Mouse (Mus musculus) left cerebral cortex, adult 2 months (tissue): Measurements from ENCODE around the gene Clp1. TPM values are rescaled to one million over a fixed set of nuclear protein-coding genes. Genes with fewer than 3 reads are reported as not detected.

ENCODE experiments used
- DNase-seq, 2 experiments: peaks; one replicate each; pipeline ENCODE4 v3.0.0; 2021 to 2022; ENCODE audit warnings: low spot score in 2 of 2, mixed read lengths in 1 of 2; ENCODE audit errors: extremely low spot score in 1 of 2
- H3K27ac ChIP-seq: fragments of 200-600 bp; 2 replicates; pipeline ENCODE4 v1.8.1; 2022
- H3K4me3 ChIP-seq: fragments of 200-600 bp; 2 replicates; pipeline ENCODE4 v1.8.1; 2022
- CTCF ChIP-seq: fragments of 200-600 bp; IDR thresholded peaks from 2 replicates; pipeline ENCODE4 v1.8.1; 2022; ENCODE audit warnings: antibody characterized with exemption, mild to moderate bottlenecking, moderate library complexity
- intact Hi-C: fragments of 180-260 bp; cut with DNase I; formaldehyde crosslinking; loops from one replicate; pipeline ENCODE4 v1.15.1; 2025
- microRNA-seq, 2 experiments: library from miRNA; unstranded; fragments of <30 nt; microRNA quantifications; one replicate each; pipeline ENCODE4 v1.2.0; 2021
- total RNA-seq, 2 experiments: library from RNA; stranded (reverse); gene quantifications; 2 replicates each; pipeline ENCODE4 v1.2.3; 2021

Clp1 gene
- total RNA-seq, 2 experiments from 2014 or later, result 8.8 to 10.2 TPM

DNA sequence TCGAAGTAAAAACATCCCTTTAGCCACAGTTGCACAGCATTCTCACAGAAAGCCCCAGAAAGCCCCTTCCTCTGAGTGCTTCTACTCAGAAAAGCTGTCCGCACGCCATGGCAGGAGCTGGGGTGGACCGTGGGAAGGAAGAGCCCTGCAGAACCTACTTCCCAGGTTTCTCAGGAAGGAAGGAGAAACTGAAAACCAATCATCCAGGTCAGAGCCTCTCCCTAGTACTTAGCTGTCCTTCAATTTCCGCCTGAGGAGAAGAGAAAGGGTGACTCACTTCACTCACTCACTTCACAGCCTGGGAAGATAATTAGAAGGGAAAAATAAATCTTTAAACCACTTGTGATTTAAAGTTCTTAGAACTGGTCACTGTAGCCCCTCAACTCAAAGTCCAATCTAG, 22.8 kb downstream of the Clp1 start:
- DNase-seq, result no peak
- no peak for TF ChIP-seq CTCF
- H3K4me3 ChIP-seq, result no peak overlapping the region
- H3K27ac ChIP-seq, result no peak overlapping the region
- intact Hi-C loops, result no loop called here

DNA sequence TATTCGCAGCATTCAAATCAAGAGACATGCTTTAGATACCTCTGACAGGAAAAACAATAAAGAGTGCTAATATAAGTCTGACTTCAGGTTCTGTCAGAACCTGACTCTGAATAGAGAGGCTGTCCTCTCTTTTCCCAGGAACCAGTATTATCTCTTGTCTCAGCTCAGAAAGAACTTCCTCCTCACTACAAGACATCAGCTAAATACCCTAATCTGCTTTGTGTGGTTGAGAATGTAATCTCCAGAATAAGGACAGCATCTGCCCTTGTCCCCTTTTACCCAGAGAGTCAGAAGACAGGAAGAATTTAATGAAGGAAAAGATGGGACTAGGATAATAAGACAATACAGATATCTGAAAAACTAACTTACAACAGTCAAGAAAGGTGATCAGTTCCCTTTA, 23.7 kb downstream of the Clp1 start:
- no peak for DNase-seq
- intact Hi-C loops, result no loop called here
- no peak overlapping the region for H3K27ac ChIP-seq
- no peak for TF ChIP-seq CTCF
- no peak overlapping the region for H3K4me3 ChIP-seq

DNA sequence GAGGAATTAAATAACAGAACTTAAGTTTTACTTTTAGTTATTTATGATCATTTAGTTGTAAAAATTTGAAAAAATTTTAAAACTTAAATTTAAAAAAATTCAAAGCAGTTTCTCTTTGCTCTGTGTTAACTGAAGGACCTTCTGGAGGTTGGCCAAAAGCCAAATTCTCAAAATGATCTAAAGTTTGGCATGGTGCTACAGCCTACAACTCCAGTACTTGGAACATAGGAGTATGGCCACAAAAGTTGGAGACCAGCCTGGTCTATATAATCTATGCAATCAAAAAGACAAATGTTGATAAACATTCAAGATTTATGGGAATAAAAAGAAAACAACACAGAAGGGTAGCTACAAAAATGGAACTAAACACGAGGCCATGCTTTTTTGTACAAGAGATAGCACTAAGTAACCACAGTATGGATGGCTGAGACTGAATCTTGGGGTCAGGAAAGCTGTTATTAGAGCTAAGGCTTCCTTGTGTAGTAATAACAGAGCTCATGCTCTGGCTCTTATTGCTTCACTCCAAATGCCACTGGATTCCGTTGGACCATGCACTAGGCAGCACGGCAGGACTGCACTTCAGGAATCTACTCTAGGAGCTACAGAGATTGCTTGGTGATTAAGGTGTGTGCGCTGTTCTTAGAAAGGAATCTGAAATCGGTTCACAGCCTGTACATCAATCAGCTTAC, 32.0 kb downstream of the Clp1 start:
- Histone ChIP-seq H3K4me3 (no peak overlapping the region), H3K27ac (no peak overlapping the region)
- no peak for DNase-seq
- TF ChIP-seq CTCF, result no peak
- intact Hi-C loops, result no loop called here

DNA sequence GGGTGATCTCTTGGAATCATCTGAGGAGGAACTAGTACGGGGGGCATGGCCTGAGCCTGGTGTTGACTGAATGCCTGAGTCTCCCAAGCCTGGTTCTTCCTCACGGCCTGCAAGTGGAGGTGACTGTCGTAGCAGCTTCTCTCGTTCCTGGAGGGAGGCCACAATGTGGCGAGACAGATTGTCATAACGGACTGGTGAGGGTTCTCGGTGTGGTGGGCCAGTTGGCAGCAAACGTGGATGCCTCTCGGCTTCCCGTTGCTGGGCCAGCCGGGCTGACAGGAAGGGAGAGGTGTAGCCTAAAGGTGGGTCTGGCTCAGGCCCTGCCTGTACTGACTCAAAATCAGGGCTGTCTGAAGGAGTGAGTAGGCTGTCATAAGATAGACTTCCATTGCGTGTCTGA, 37.1 kb downstream of the Clp1 start:
- intact Hi-C loops, result no loop called here
- TF ChIP-seq CTCF, result no peak
- DNase-seq, result no peak
- Histone ChIP-seq H3K4me3 (no peak overlapping the region), H3K27ac (no peak overlapping the region)

DNA sequence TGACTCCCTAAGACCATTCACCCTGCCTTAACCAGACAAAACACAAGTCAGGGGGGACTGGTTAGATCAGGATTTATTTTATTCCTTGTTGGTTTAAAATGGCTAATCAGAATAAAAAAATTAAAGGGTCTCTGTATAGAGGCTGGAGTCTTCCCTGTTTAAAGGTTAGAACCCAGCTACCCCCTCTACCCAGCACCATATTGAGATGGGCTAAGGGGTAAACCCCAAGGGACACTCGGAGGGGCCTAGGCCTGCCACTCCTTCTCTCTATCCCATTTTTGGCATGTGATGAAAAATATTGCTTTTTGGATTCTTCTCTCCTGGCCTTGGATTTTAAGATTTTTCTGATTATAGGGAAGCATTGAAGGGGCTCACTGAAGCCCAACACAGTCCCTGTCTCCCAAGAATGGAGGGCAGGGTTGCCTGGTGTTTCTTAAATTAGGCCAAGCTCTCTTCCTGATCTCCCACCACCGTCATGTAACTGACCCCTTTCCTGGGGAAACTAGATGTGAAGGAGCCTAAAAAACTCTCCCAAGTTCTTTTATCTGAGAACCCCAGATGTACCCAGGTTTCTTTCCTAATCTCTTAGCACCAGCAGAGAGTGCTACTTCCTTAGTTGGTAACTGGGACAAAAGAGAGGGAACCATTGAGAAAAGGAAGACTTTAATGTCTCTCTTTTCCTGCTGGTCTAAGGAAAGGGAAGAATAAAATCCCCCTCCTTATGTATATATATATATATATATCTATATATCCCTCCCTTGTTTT, 38.9 kb downstream of the Clp1 start:
- intact Hi-C loops, result no loop called here
- DNase-seq, result no peak
- TF ChIP-seq CTCF, result no peak
- Histone ChIP-seq H3K27ac (no peak overlapping the region), H3K4me3 (no peak overlapping the region)

DNA sequence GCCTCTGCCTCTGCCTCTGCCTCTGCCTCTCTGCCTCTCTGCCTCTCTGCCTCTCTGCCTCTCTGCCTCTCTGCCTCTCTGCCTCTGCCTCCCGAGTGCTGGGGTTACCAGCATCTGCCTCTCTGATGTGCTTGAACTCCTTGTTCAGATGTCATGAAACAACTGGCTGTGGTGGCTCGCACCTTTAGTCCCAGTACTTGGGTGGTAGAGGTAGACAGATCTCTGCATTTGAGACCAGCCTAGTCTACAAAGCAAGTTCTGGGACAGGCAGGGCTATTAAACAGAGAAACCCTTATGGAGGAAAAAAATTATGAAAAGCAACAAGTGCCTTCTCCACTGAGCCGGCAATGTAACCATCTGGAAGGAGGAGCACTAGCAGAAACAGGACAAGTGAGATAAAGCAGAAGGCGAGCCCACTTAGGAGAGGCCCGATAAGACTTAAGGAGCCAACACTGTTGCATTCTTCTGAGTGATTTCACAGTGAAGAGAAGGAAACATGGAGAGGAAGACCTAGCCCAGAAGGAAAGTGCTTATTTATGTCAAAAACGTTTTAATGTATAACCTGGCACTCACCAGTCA, 44.5 kb downstream of the Clp1 start:
- no peak for DNase-seq
- H3K4me3 ChIP-seq, result no peak overlapping the region
- intact Hi-C loops, result no loop called here
- no peak overlapping the region for H3K27ac ChIP-seq
- no peak for TF ChIP-seq CTCF

DNA sequence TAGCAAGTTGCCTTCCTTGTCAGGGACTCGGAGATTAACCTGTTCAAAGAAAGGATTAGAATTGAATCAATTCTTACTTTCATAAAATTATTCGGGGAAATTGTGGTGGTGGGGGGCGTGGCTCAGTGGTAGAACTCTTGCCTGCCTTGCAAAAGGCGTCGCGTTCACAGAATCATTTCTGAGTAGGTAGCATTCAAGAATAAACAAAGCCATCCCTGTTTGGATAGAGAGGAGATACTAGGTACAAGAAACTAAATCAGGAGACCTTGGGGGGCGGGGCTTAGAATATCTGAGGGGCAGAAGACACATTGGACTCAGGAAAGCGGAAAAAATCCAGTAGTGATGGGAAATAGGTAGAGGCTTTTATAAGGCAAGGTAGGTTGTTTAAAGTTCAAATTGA, 48.1 kb downstream of the Clp1 start, which contains the start of gene Tmx2:
TSS of gene Tmx2 (minus strand) at position 125 of the 400 bp plus-strand sequence.
- DNase-seq, result no peak
- Histone ChIP-seq H3K27ac (peak within 1 kb of the TSS; percentile 70; the same call in 1 of the 2 replicates), H3K4me3 (peak within 1 kb of the TSS; percentile 89)
- intact Hi-C loops, result no loop called here
- TF ChIP-seq CTCF, result no peak

DNA sequence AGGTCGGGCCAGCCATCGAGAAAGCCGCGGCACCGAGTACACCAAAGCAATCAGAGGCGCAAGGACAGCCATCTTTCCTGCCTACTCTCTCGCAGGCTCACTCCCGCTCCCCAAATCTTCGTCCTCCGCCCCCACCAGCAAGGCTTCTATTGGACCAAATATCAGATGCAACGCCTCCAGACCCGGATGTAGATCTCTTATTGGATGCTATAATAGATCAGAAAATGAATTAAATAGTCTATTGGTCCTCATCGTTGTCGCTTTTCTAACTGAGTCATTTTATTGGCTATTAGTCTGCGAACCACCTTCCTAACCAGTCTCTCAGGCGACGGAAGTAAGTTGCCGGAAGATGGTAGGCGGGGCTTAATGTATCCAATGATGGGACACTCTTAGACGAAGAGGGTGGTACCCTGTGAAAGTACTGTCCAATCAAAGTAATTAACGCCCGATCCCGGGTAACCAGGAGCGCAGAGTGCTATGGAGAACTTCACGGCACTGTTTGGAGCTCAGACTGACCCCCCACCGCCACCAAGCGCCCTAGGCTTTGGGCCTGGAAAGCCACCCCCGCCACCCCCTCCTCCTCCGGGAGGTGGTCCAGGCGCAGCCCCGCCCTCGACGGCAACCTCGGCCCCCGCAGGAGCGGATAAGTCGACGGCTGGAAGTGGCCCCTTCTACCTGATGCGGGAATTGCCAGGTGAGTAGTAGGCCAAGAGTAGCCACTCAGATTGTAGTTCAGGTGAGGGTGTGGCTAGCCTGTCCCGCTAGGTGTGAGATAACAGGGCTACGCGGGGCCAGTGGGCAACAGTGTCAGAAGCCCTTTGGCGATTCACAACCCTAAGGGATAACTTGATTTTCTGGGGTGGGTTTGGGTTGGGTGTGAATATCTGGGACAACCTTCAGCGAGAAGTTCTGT, 48.9 kb downstream of the Clp1 start, which contains the start of the genes Gm28635 and Med19:
TSS of gene Gm28635 (minus strand) at position 74 of the 913 bp plus-strand sequence.
TSS of gene Med19 (plus strand) at position 435 of the 913 bp plus-strand sequence.
- peak; percentile 80 to 91 for DNase-seq

DNA sequence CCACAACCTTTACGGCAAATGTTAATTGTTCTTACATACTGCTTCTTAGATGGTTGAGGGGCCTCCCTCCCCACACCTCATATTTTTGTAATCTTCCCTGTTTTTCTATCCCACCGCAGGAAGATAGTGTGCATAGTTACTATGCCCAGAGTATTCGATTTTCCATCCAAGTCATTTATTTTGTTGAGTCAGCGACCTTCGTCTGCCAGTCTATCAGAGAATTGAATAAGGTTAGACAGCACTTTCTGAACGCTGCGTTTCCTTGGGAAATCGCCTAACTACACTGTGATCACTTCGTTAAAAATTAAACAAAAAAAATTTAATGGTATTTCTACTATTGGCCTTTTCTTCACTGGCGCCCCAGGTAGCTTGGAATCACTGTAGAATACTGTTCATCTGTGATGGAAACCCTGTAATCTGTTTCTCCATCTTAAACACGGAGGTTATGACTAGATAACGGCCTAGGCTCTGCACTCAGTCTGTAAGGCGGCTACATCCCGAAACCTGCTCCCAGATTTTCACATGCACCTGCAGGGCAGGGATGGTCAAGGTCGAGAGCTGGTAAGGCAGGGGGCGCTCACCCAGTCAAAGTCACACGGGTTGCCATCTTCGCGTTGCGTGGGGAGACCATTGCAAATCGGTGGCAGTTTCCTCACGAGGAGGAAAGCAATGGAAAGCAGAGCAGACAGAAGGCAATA, 49.7 kb downstream of the Clp1 start:
- H3K27ac ChIP-seq, result peak overlapping the region; percentile 83
- DNase-seq, result no peak
- TF ChIP-seq CTCF, result peak; percentile 39
- H3K4me3 ChIP-seq, result peak overlapping the region; percentile 58
- intact Hi-C loops, result no loop called here

More for the DNA sequence above, 48.9 kb downstream of the Clp1 start, which contains the start of the genes Gm28635 and Med19:
- intact Hi-C loops, result no loop called here
- Histone ChIP-seq H3K27ac (peak within 1 kb of the TSS; percentile 83), H3K4me3 (peak within 1 kb of the TSS; percentile 89)
- no peak; the same call in 1 of the 2 replicates for TF ChIP-seq CTCF

Small RNA genes within 50 kb of the gene (microRNA-seq; reads per million reads assigned to microRNA genes)
- 1,086 to 1,102 reads per million in 2 experiments for gene Mir130a

Other genes starting within 250 kb of the Clp1 start
- 10 to 100 TPM; 65.1 to 70.2 TPM for gene Ctnnd1, start 76.6 kb downstream of the Clp1 start, total RNA-seq
- not detected for gene Btbd18, start 68.3 kb downstream of the Clp1 start, total RNA-seq
- 10 to 100 TPM; 27.4 to 33.3 TPM for gene Selenoh, start 56.6 kb downstream of the Clp1 start, total RNA-seq
- gene Gm28635, start 49.3 kb downstream of the Clp1 start, total RNA-seq, result 1 to 10 TPM; 7.6 to 9.6 TPM
- gene Med19, start 48.9 kb downstream of the Clp1 start, total RNA-seq, result 10 to 100 TPM; 30.7 to 30.9 TPM
- 100 to 1,000 TPM; 224 to 239 TPM for gene Tmx2, start 48.2 kb downstream of the Clp1 start, total RNA-seq
- 10 to 100 TPM; 48.8 to 49.9 TPM for gene Zdhhc5, start 12.2 kb downstream of the Clp1 start, total RNA-seq
- 100 to 1,000 TPM; 101 to 102 TPM for gene Ypel4, start 6.7 kb upstream of the Clp1 start, total RNA-seq
- gene Gm19426, start 16.3 kb upstream of the Clp1 start, total RNA-seq, result 1 to 10 TPM; 2.0 to 2.4 TPM
- gene Serping1, start 48.1 kb upstream of the Clp1 start, total RNA-seq, result 1 to 10 TPM; 5.3 to 8.4 TPM
- gene Ube2l6, start 71.5 kb upstream of the Clp1 start, total RNA-seq, result 1 to 10 TPM; 6.4 to 6.7 TPM
- gene Smtnl1, start 95.3 kb upstream of the Clp1 start, total RNA-seq, result not detected
- 10 to 100 TPM; 49.1 to 51.3 TPM for gene Timm10, start 99.6 kb upstream of the Clp1 start, total RNA-seq
- under 1 TPM; 0.27 to 0.30 TPM for gene Slc43a1, start 111.5 kb upstream of the Clp1 start, total RNA-seq
- 100 to 1,000 TPM in 1 of 2 experiments, 10 to 100 TPM in 1; 99.5 to 113 TPM for gene Rtn4rl2, start 159.4 kb upstream of the Clp1 start, total RNA-seq
- under 1 TPM in 1 of 2 experiments, not detected in 1; 0.14 TPM for gene Slc43a3, start 209.2 kb upstream of the Clp1 start, total RNA-seq